Mouse (Mus musculus): ENCODE measurements around the gene Spice1.

DNA sequence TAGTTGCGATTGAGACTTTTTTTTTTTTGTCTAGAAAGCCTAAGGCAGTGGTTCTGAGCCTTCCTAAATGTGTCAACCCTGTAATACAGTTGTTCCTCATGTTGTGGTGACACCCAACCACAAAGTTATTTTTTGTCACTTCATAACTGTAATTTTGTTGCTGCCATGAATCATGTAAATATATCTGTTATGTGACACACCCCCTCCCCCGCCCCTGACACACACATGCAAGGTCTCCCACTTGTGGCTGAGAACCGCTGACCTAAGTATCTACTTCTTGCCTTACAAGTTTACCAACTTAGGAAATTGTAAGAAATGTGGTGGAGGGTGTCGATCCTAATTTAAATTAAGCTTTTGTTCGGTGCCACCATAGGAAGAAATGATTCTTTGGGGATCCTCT is 58.0 kb downstream of the Spice1 start:
- TF ChIP-seq ZNF384 (IDR thresholded peaks at IDR 0.05; ENCODE audit: low read depth, low read length), result no peak
- TF ChIP-seq HCFC1 (IDR thresholded peaks at IDR 0.05; ENCODE audit: borderline replicate concordance, insufficient read depth, low read length), result no peak
- no peak for TF ChIP-seq ZC3H11A (IDR thresholded peaks at IDR 0.05; ENCODE audit: borderline replicate concordance, low read depth, low read length)
- TF ChIP-seq MAFK (IDR thresholded peaks at IDR 0.05; ENCODE audit: insufficient read depth, low read depth, low read length), result no peak
- no peak for TF ChIP-seq CHD2 (IDR thresholded peaks at IDR 0.05; ENCODE audit: low read depth, low read length)
